Mouse (Mus musculus) C2C12 (cell line): ENCODE results near the gene Rpl38.

Experiments used
- CEBPB ChIP-seq: IDR thresholded peaks from one replicate; pipeline ENCODE4 v1.6.1; 2011; ENCODE audit warnings: low read depth, mild to moderate bottlenecking, control low read depth, moderate library complexity
- CTCF ChIP-seq: IDR thresholded peaks from one replicate; pipeline ENCODE4 v1.5.1; 2011; ENCODE audit not compliant: control insufficient read depth, insufficient read depth, insufficient read length
- FOSL1 ChIP-seq: IDR thresholded peaks from one replicate; pipeline ENCODE4 v1.8.0; 2011; ENCODE audit warnings: mild to moderate bottlenecking, low read length; ENCODE audit not compliant: poor library complexity, insufficient read depth, severe bottlenecking
- MAX ChIP-seq: IDR thresholded peaks from one replicate; pipeline ENCODE4 v1.6.1; 2011; ENCODE audit warnings: mild to moderate bottlenecking, control low read depth
- MYOD1 ChIP-seq: IDR thresholded peaks from one replicate; pipeline ENCODE4 v1.6.1; 2011; ENCODE audit warnings: low read depth; ENCODE audit not compliant: control insufficient read depth, insufficient read length
- USF1 ChIP-seq: IDR thresholded peaks from one replicate; pipeline ENCODE4 v1.6.1; 2011; ENCODE audit warnings: low read depth, mild to moderate bottlenecking, control low read depth, moderate library complexity

- TF ChIP-seq CTCF, result no peak
- TF ChIP-seq USF1, result no peak
- TF ChIP-seq CEBPB, result no peak
- no peak for TF ChIP-seq MAX
- no peak for TF ChIP-seq MYOD1
- TF ChIP-seq FOSL1, result no peak
These were observed 5.9 kb downstream of the Rpl38 start for GRCm38 (mm10) chr11:114674180-114674579.
